Mouse (Mus musculus) lung, postnatal 0 days (tissue): Measurements from ENCODE around the gene Rtn4rl1.
"Not testable (repeated sequence)": the region's sequence is repeated elsewhere in the genome, so short reads cannot be mapped to it uniquely, and the experiment has no call there.

ENCODE experiments used
- CTCF ChIP-seq: IDR thresholded peaks from 2 replicates; pipeline ENCODE4 v1.5.1; 2016; ENCODE audit warnings: antibody characterized with exemption, mild to moderate bottlenecking
- EP300 ChIP-seq: IDR thresholded peaks from 2 replicates; pipeline ENCODE4 v1.6.1; 2016; ENCODE audit warnings: antibody characterized with exemption, mild to moderate bottlenecking, control low read depth

GRCm38 (mm10) chr11:75174574-75174973 is 19.0 kb upstream of the Rtn4rl1 start:
- TF ChIP-seq CTCF, EP300: not testable (repeated sequence)
